Mouse (Mus musculus): ENCODE data around the gene Lrrc61. TPM values are rescaled to one million over a fixed set of nuclear protein-coding genes. Genes with fewer than 3 reads are reported as not detected.

Gene Lrrc61
- polyA plus RNA-seq, 1 experiment from 2014 or later, result 7.3 TPM

GRCm38 (mm10) chr6:48597233-48597625, 42.6 kb downstream of the Lrrc61 start:
- H3K4me2 ChIP-seq, result no peak overlapping the region
- peaks cover 20% of the 10 kb centered on the region for H3K9me3 ChIP-seq
- ATAC-seq (ENCODE audit: borderline replicate concordance, extremely low read depth, low FRiP score, low TSS enrichment), result no peak
- 96% methylated on average over 27 of the region's 27 CpGs for WGBS
- H3K4me1 ChIP-seq, result peaks cover 17% of the 10 kb centered on the region
- H3K27me3 ChIP-seq, result no peaks in the 10 kb centered on the region
- H3K9ac ChIP-seq, result no peak overlapping the region
- no peak overlapping the region for H3K4me3 ChIP-seq
- peaks cover 48% of the 10 kb centered on the region for H3K36me3 ChIP-seq
- no peak overlapping the region for H3K27ac ChIP-seq

- H3K27me3 ChIP-seq, result no peaks in the 10 kb centered on the region
- H3K4me3 ChIP-seq, result no peak overlapping the region
- H3K4me2 ChIP-seq, result no peak overlapping the region
- WGBS, result 90% methylated on average over 1 of the region's 1 CpGs
- ATAC-seq (ENCODE audit: borderline replicate concordance, extremely low read depth, low FRiP score, low TSS enrichment), result no peak
- H3K9me3 ChIP-seq, result peaks cover 20% of the 10 kb centered on the region
- H3K36me3 ChIP-seq, result peaks cover 45% of the 10 kb centered on the region
- H3K9ac ChIP-seq, result no peak overlapping the region
- H3K27ac ChIP-seq, result no peak overlapping the region
- H3K4me1 ChIP-seq, result peaks cover 8% of the 10 kb centered on the region
Measured at GRCm38 (mm10) chr6:48600594-48600993, 46.0 kb downstream of the Lrrc61 start.

GRCm38 (mm10) chr6:48601271-48602079, 46.9 kb downstream of the Lrrc61 start, which contains the start of gene Zfp775:
Zfp775 (plus strand) TSS chr6:48602063.
- Histone ChIP-seq H3K27ac (peak within 1 kb of the TSS; percentile 80), H3K9me3 (peaks cover 16% of the 10 kb centered on the region), H3K4me3 (peak within 1 kb of the TSS; percentile 69), H3K4me1 (peaks cover 8% of the 10 kb centered on the region), H3K4me2 (peak within 1 kb of the TSS; percentile 86), H3K9ac (peak within 1 kb of the TSS; percentile 78), H3K36me3 (peaks cover 36% of the 10 kb centered on the region), H3K27me3 (no peaks in the 10 kb centered on the region)
- peak; percentile 99 for ATAC-seq (ENCODE audit: borderline replicate concordance, extremely low read depth, low FRiP score, low TSS enrichment)
- WGBS, result 4% methylated on average over 42 of the region's 42 CpGs

GRCm38 (mm10) chr6:48602080-48602741, 47.6 kb downstream of the Lrrc61 start:
- H3K36me3 ChIP-seq, result peaks cover 29% of the 10 kb centered on the region
- peak overlapping the region; percentile 32 for H3K27ac ChIP-seq
- peaks cover 8% of the 10 kb centered on the region for H3K4me1 ChIP-seq
- H3K4me2 ChIP-seq, result peak overlapping the region; percentile 86
- H3K9me3 ChIP-seq, result peaks cover 8% of the 10 kb centered on the region; the same call in 1 of the 2 replicates
- no peaks in the 10 kb centered on the region for H3K27me3 ChIP-seq
- peak overlapping the region; percentile 78 for H3K9ac ChIP-seq
- peak overlapping the region; percentile 69 for H3K4me3 ChIP-seq
- 1% methylated on average over 28 of the region's 28 CpGs for WGBS
- ATAC-seq (ENCODE audit: borderline replicate concordance, extremely low read depth, low FRiP score, low TSS enrichment), result peak; percentile 63

GRCm38 (mm10) chr6:48608124-48608523, 53.5 kb downstream of the Lrrc61 start:
- no peaks in the 10 kb centered on the region for H3K36me3 ChIP-seq
- H3K9ac ChIP-seq, result no peak overlapping the region
- WGBS, result 70% methylated on average over 2 of the region's 2 CpGs
- no peaks in the 10 kb centered on the region for H3K9me3 ChIP-seq
- no peak overlapping the region for H3K27ac ChIP-seq
- no peak for ATAC-seq (ENCODE audit: borderline replicate concordance, extremely low read depth, low FRiP score, low TSS enrichment)
- H3K4me2 ChIP-seq, result no peak overlapping the region
- no peaks in the 10 kb centered on the region for H3K4me1 ChIP-seq
- H3K27me3 ChIP-seq, result no peaks in the 10 kb centered on the region
- no peak overlapping the region for H3K4me3 ChIP-seq

- Histone ChIP-seq H3K27ac (no peak overlapping the region), H3K4me1 (no peaks in the 10 kb centered on the region), H3K9ac (no peak overlapping the region), H3K4me2 (no peak overlapping the region), H3K4me3 (no peak overlapping the region), H3K27me3 (no peaks in the 10 kb centered on the region), H3K36me3 (0 out of 2 replicates have a peak, but pooled peaks cover 3% of the 10 kb centered on the region), H3K9me3 (no peaks in the 10 kb centered on the region)
- ATAC-seq (ENCODE audit: borderline replicate concordance, extremely low read depth, low FRiP score, low TSS enrichment), result no peak
- 58% methylated on average over 7 of the region's 7 CpGs for WGBS
Measured at GRCm38 (mm10) chr6:48609512-48609911, 54.9 kb downstream of the Lrrc61 start.

GRCm38 (mm10) chr6:48610657-48611056, 56.1 kb downstream of the Lrrc61 start:
- Histone ChIP-seq H3K36me3 (0 out of 2 replicates have a peak, but pooled peaks cover 3% of the 10 kb centered on the region), H3K4me1 (no peaks in the 10 kb centered on the region), H3K27me3 (no peaks in the 10 kb centered on the region), H3K27ac (no peak overlapping the region), H3K4me3 (no peak overlapping the region), H3K4me2 (no peak overlapping the region), H3K9me3 (no peaks in the 10 kb centered on the region), H3K9ac (no peak overlapping the region)
- ATAC-seq (ENCODE audit: borderline replicate concordance, extremely low read depth, low FRiP score, low TSS enrichment), result 0 out of 2 replicates have a peak, but pooled peaks have one; percentile 5
- WGBS, result 47% methylated on average over 3 of the region's 3 CpGs

- Histone ChIP-seq H3K27ac (no peak overlapping the region), H3K4me1 (no peaks in the 10 kb centered on the region), H3K9ac (no peak overlapping the region), H3K27me3 (no peaks in the 10 kb centered on the region), H3K4me2 (no peak overlapping the region), H3K9me3 (no peaks in the 10 kb centered on the region), H3K4me3 (no peak overlapping the region), H3K36me3 (0 out of 2 replicates have a peak, but pooled peaks cover 3% of the 10 kb centered on the region)
- 88% methylated on average over 4 of the region's 4 CpGs for WGBS
- no peak for ATAC-seq (ENCODE audit: borderline replicate concordance, extremely low read depth, low FRiP score, low TSS enrichment)
Measured at GRCm38 (mm10) chr6:48613464-48613863, 58.9 kb downstream of the Lrrc61 start.

- H3K4me1 ChIP-seq, result no peaks in the 10 kb centered on the region
- no peak overlapping the region for H3K4me2 ChIP-seq
- H3K4me3 ChIP-seq, result no peak overlapping the region
- no peak overlapping the region for H3K9ac ChIP-seq
- 84% methylated on average over 5 of the region's 5 CpGs for WGBS
- ATAC-seq (ENCODE audit: borderline replicate concordance, extremely low read depth, low FRiP score, low TSS enrichment), result no peak
- H3K27me3 ChIP-seq, result no peaks in the 10 kb centered on the region
- peaks cover 10% of the 10 kb centered on the region for H3K36me3 ChIP-seq
- no peak overlapping the region for H3K27ac ChIP-seq
- no peaks in the 10 kb centered on the region for H3K9me3 ChIP-seq
Measured at GRCm38 (mm10) chr6:48614756-48615155, 60.2 kb downstream of the Lrrc61 start.

GRCm38 (mm10) chr6:48620031-48620430, 65.4 kb downstream of the Lrrc61 start:
- H3K4me2 ChIP-seq, result no peak overlapping the region
- H3K9me3 ChIP-seq, result no peaks in the 10 kb centered on the region
- no peak for ATAC-seq (ENCODE audit: borderline replicate concordance, extremely low read depth, low FRiP score, low TSS enrichment)
- H3K36me3 ChIP-seq, result peaks cover 18% of the 10 kb centered on the region
- no peak overlapping the region for H3K9ac ChIP-seq
- 94% methylated on average over 30 of the region's 30 CpGs for WGBS
- no peak overlapping the region for H3K4me3 ChIP-seq
- no peaks in the 10 kb centered on the region for H3K27me3 ChIP-seq
- H3K4me1 ChIP-seq, result no peaks in the 10 kb centered on the region
- H3K27ac ChIP-seq, result no peak overlapping the region

Measured in lung, embryonic 15.5 days (tissue).